Comparison of ENCODE assay signal across 32 mouse cellular contexts in genomic region chr10:6820626-6821025, GRCm38 (mm10). TPM values are rescaled to one million over a fixed set of nuclear protein-coding genes. Genes with fewer than 3 reads are reported as not detected.
"Had no signal": no experiment of that assay in that cellular context is flagged by ENCODE, and none has a peak within 500 bp of the region (broad histone marks: within the 10 kb centered on the region; RNA-seq: fewer than 3 reads in every experiment).

No protein-coding gene starts in this region.

- H3K4me3 ChIP-seq: gastrocnemius, adult 2 months; heart, adult 2 months; heart, embryonic 13.5 days; heart, embryonic 15.5 days; hindbrain, embryonic 13.5 days; hindbrain, embryonic 15.5 days; kidney, embryonic 15.5 days; layer of hippocampus, adult 2 months; limb, embryonic 10.5 days; limb, embryonic 12.5 days; liver, embryonic 13.5 days; liver, embryonic 15.5 days had no signal

- H3K36me3 ChIP-seq: heart, embryonic 13.5 days; heart, embryonic 15.5 days; hindbrain, embryonic 13.5 days; hindbrain, embryonic 15.5 days; kidney, embryonic 15.5 days; limb, embryonic 10.5 days; limb, embryonic 12.5 days; liver, embryonic 13.5 days; liver, embryonic 15.5 days had no signal

- H3K27ac ChIP-seq: gastrocnemius, adult 2 months; heart, adult 2 months; heart, embryonic 13.5 days; heart, embryonic 15.5 days; hindbrain, embryonic 13.5 days; hindbrain, embryonic 15.5 days; hindbrain, postnatal 0 days; kidney, embryonic 15.5 days; kidney, postnatal 0 days; layer of hippocampus, adult 2 months; limb, embryonic 10.5 days; limb, embryonic 12.5 days; liver, embryonic 13.5 days; liver, embryonic 15.5 days had no signal

- H3K9ac ChIP-seq: heart, embryonic 13.5 days; heart, embryonic 15.5 days; hindbrain, embryonic 13.5 days; hindbrain, embryonic 15.5 days; kidney, embryonic 15.5 days; limb, embryonic 12.5 days; liver, embryonic 13.5 days; liver, embryonic 15.5 days; liver, postnatal 0 days had no signal

- H3K4me1 ChIP-seq: heart, embryonic 13.5 days; heart, embryonic 15.5 days; hindbrain, embryonic 13.5 days; hindbrain, embryonic 15.5 days; kidney, embryonic 15.5 days; limb, embryonic 10.5 days; limb, embryonic 12.5 days; liver, embryonic 13.5 days; liver, embryonic 15.5 days had no signal

- DNase-seq: gastrocnemius, adult 2 months; gastrocnemius, postnatal 14 days; gastrocnemius, postnatal 36 days; heart, adult 11 months; heart, adult 2 months; heart, postnatal 14 days; heart, postnatal 36 days; kidney, adult 11 months; kidney, adult 2 months; kidney, adult 9 months; kidney, postnatal 14 days; kidney, postnatal 36 days; liver; liver, embryonic 13.5 days; liver, postnatal 0 days had no signal

- H3K9me3 ChIP-seq: heart, embryonic 13.5 days; heart, embryonic 15.5 days; hindbrain, embryonic 13.5 days; hindbrain, embryonic 15.5 days; kidney, embryonic 15.5 days; limb, embryonic 10.5 days; limb, embryonic 12.5 days; liver, embryonic 13.5 days; liver, embryonic 15.5 days had no signal

RNA-seq across cellular contexts. Expression of gene Gm10945, which starts 59.1 kb away (rescaled TPM):
- total RNA-seq: gastrocnemius, adult 2 months; gastrocnemius, postnatal 14 days; gastrocnemius, postnatal 36 days; heart, adult 2 months; heart, postnatal 14 days; heart, postnatal 36 days; hematopoietic stem cell, adult 5-6 weeks; hindbrain, postnatal 0 days; layer of hippocampus, adult 2 months; layer of hippocampus, postnatal 10 days; layer of hippocampus, postnatal 25 days; left cerebral cortex, adult 8-10 months; left cerebral cortex, postnatal 10 days; left cerebral cortex, postnatal 25 days had no signal
